Mouse (Mus musculus) lung, embryonic 14.5 days (tissue): ENCODE data around the gene Tmub2. TPM values are rescaled to one million over a fixed set of nuclear protein-coding genes. Genes with fewer than 3 reads are reported as not detected.
A peak's percentile ranks its signal among the peaks of the same experiment; 100 is the strongest.

Source experiments
- ATAC-seq: fragments of 200-750 bp; cut with Nextera tagmentation; 2 replicates; pipeline ENCODE4 v1.8.0; 2017; ENCODE audit warnings: mild to moderate bottlenecking, moderate TSS enrichment, moderate library complexity; ENCODE audit not compliant: insufficient read depth
- DNase-seq: peaks from one replicate; pipeline ENCODE4 v3.0.0-alpha.2; 2015
- H3K27ac ChIP-seq: fragments of 300-500 bp; sonication (generic); 2 replicates; pipeline ENCODE4 v1.5.1; 2014; ENCODE audit warnings: low read depth, mild to moderate bottlenecking, moderate library complexity
- H3K27me3 ChIP-seq: fragments of 300-500 bp; sonication (generic); 2 replicates; pipeline ENCODE4 v1.6.1; 2014; ENCODE audit warnings: low read length, control low read depth; ENCODE audit not compliant: insufficient read depth
- H3K36me3 ChIP-seq: fragments of 300-500 bp; sonication (generic); 2 replicates; pipeline ENCODE4 v1.6.1; 2014; ENCODE audit warnings: control low read depth; ENCODE audit not compliant: insufficient read depth
- H3K4me1 ChIP-seq: fragments of 300-500 bp; sonication (generic); 2 replicates; pipeline ENCODE4 v1.6.1; 2014; ENCODE audit warnings: antibody characterized with exemption, control low read depth; ENCODE audit not compliant: insufficient read depth
- H3K4me2 ChIP-seq: fragments of 300-500 bp; sonication (generic); 2 replicates; pipeline ENCODE4 v1.6.1; 2014; ENCODE audit warnings: mild to moderate bottlenecking
- H3K4me3 ChIP-seq: fragments of 300-500 bp; sonication (generic); 2 replicates; pipeline ENCODE4 v1.5.1; 2014; ENCODE audit warnings: low read depth, low read length
- H3K9ac ChIP-seq: fragments of 300-500 bp; sonication (generic); 2 replicates; pipeline ENCODE4 v1.6.1; 2014
- H3K9me3 ChIP-seq: fragments of 300-500 bp; sonication (generic); 2 replicates; pipeline ENCODE4 v1.6.1; 2016; ENCODE audit warnings: low read depth, low read length, control low read depth
- CTCF ChIP-seq: IDR thresholded peaks from 2 replicates; pipeline ENCODE4 v1.5.1; 2016; ENCODE audit warnings: antibody characterized with exemption, low read depth
- WGBS: fragments of 180-500 bp; shearing (Covaris S2); extraction: QIAGEN DNeasy Blood & Tissue Kit; methylation state at CpG from one replicate; pipeline ENCODE4 v1.1.7; 2014; 5-methylcytosine and 5-hydroxymethylcytosine counted together
- polyA plus RNA-seq: library from polyadenylated mRNA; unstranded; fragments of >200 nt; fragmentation: Nextera tagmentation; extraction: Ambion mirVana; gene quantifications from 2 replicates; pipeline ENCODE4 v1.2.1, GENCODE M21; 2014

The Tmub2 gene
- polyA plus RNA-seq, 1 experiment from 2014 or later, result 49.9 TPM

- ATAC-seq, result no peak
- peaks cover 52% of the 10 kb centered on the region for H3K36me3 ChIP-seq
Observed at GRCm38 (mm10) chr11:102263211-102263610, 21.5 kb upstream of the Tmub2 start.

GRCm38 (mm10) chr11:102265816-102266215, 18.9 kb upstream of the Tmub2 start:
- ATAC-seq (no peak), DNase-seq (no peak)
- Histone ChIP-seq H3K27ac (no peak overlapping the region), H3K9me3 (no peaks in the 10 kb centered on the region), H3K27me3 (no peaks in the 10 kb centered on the region), H3K4me1 (no peaks in the 10 kb centered on the region), H3K36me3 (peaks cover 29% of the 10 kb centered on the region), H3K4me3 (no peak overlapping the region), H3K9ac (no peak overlapping the region), H3K4me2 (no peak overlapping the region)
- no peak for TF ChIP-seq CTCF
- WGBS, result 56% methylated on average over 14 of the region's 14 CpGs

More at GRCm38 (mm10) chr11:102263211-102263610, 21.5 kb upstream of the Tmub2 start:
- no peaks in the 10 kb centered on the region for H3K4me1 ChIP-seq
- 94% methylated on average over 7 of the region's 7 CpGs for WGBS
- no peak overlapping the region for H3K4me2 ChIP-seq
- H3K4me3 ChIP-seq, result no peak overlapping the region
- H3K27me3 ChIP-seq, result no peaks in the 10 kb centered on the region
- H3K9me3 ChIP-seq, result no peaks in the 10 kb centered on the region
- no peak for DNase-seq
- TF ChIP-seq CTCF, result no peak
- no peak overlapping the region for H3K9ac ChIP-seq
- H3K27ac ChIP-seq, result no peak overlapping the region

GRCm38 (mm10) chr11:102266631-102267355, 17.9 kb upstream of the Tmub2 start:
- H3K9ac ChIP-seq, result no peak overlapping the region
- ATAC-seq, result no peak; the same call in 1 of the 2 replicates

GRCm38 (mm10) chr11:102267480-102267879, 17.3 kb upstream of the Tmub2 start:
- WGBS, result 4% methylated on average over 11 of the region's 11 CpGs
- H3K27me3 ChIP-seq, result no peaks in the 10 kb centered on the region
- DNase-seq, result peak; percentile 90
- no peak overlapping the region for H3K4me3 ChIP-seq
- H3K9ac ChIP-seq, result no peak overlapping the region
- ATAC-seq, result peak; percentile 67
- peak overlapping the region; percentile 31; the same call in 1 of the 2 replicates for H3K4me2 ChIP-seq
- no peaks in the 10 kb centered on the region for H3K9me3 ChIP-seq
- H3K36me3 ChIP-seq, result peaks cover 13% of the 10 kb centered on the region
- TF ChIP-seq CTCF, result peak; percentile 86
- no peak overlapping the region for H3K27ac ChIP-seq
- no peaks in the 10 kb centered on the region for H3K4me1 ChIP-seq

More at GRCm38 (mm10) chr11:102266631-102267355, 17.9 kb upstream of the Tmub2 start:
- no peak for DNase-seq
- Histone ChIP-seq H3K4me1 (no peaks in the 10 kb centered on the region), H3K4me2 (peak overlapping the region; percentile 31; the same call in 1 of the 2 replicates), H3K36me3 (peaks cover 19% of the 10 kb centered on the region), H3K9me3 (no peaks in the 10 kb centered on the region), H3K27me3 (no peaks in the 10 kb centered on the region), H3K4me3 (no peak overlapping the region), H3K27ac (no peak overlapping the region)
- 85% methylated on average over 8 of the region's 8 CpGs for WGBS
- no peak for TF ChIP-seq CTCF

- Histone ChIP-seq H3K9ac (no peak within 1 kb of the TSS), H3K27ac (no peak within 1 kb of the TSS), H3K9me3 (no peaks in the 10 kb centered on the region), H3K4me1 (no peaks in the 10 kb centered on the region), H3K4me2 (no peak within 1 kb of the TSS), H3K36me3 (peaks cover 4% of the 10 kb centered on the region), H3K27me3 (no peaks in the 10 kb centered on the region), H3K4me3 (no peak within 1 kb of the TSS)
- TF ChIP-seq CTCF, result no peak
- 77% methylated on average over 12 of the region's 12 CpGs for WGBS
- DNase-seq (no peak), ATAC-seq (no peak)
Observed at GRCm38 (mm10) chr11:102268520-102269244, 16.0 kb upstream of the Tmub2 start, which contains the start of gene Asb16. TSS of gene Asb16 (plus strand) at chr11:102268743.

GRCm38 (mm10) chr11:102276411-102276915, 8.3 kb upstream of the Tmub2 start:
- 2% methylated on average over 33 of the region's 33 CpGs for WGBS
- H3K27ac ChIP-seq, result no peak overlapping the region

GRCm38 (mm10) chr11:102277754-102278153, 7.0 kb upstream of the Tmub2 start:
- Histone ChIP-seq H3K27me3 (no peaks in the 10 kb centered on the region), H3K9me3 (no peaks in the 10 kb centered on the region), H3K36me3 (no peaks in the 10 kb centered on the region), H3K4me2 (no peak overlapping the region), H3K4me1 (no peaks in the 10 kb centered on the region), H3K4me3 (no peak overlapping the region), H3K27ac (no peak overlapping the region), H3K9ac (no peak overlapping the region)
- 67% methylated on average over 10 of the region's 12 CpGs for WGBS
- no peak for ATAC-seq
- no peak for DNase-seq
- TF ChIP-seq CTCF, result no peak

More at GRCm38 (mm10) chr11:102276411-102276915, 8.3 kb upstream of the Tmub2 start:
- Histone ChIP-seq H3K36me3 (no peaks in the 10 kb centered on the region), H3K9ac (peak overlapping the region; percentile 62), H3K4me1 (no peaks in the 10 kb centered on the region), H3K4me3 (peak overlapping the region; percentile 38), H3K9me3 (no peaks in the 10 kb centered on the region), H3K27me3 (no peaks in the 10 kb centered on the region), H3K4me2 (peak overlapping the region; percentile 83)
- ATAC-seq (peak; percentile 86), DNase-seq (peak; percentile 77)
- peak; percentile 18; the same call in 1 of the 2 replicates for TF ChIP-seq CTCF
